Mouse (Mus musculus): ENCODE data around the gene Rln1.

Rln1 gene

GRCm38 (mm10) chr19:29296166-29296565 is 38.3 kb downstream of the Rln1 start:
- no peak for DNase-seq (ENCODE audit: low spot score in 2 of 2)

GRCm38 (mm10) chr19:29294756-29295155 is 39.7 kb downstream of the Rln1 start:
- no peak for DNase-seq (ENCODE audit: low spot score in 2 of 2)

GRCm38 (mm10) chr19:29292546-29292945 is 41.9 kb downstream of the Rln1 start:
- no peak for DNase-seq (ENCODE audit: low spot score in 2 of 2)

- no peak for DNase-seq (ENCODE audit: low spot score in 2 of 2)
Measured at GRCm38 (mm10) chr19:29291532-29291931, 42.9 kb downstream of the Rln1 start.

- no peak for DNase-seq (ENCODE audit: low spot score in 2 of 2)
Measured at GRCm38 (mm10) chr19:29287863-29288262, 46.6 kb downstream of the Rln1 start.

GRCm38 (mm10) chr19:29285451-29285869 is 49.0 kb downstream of the Rln1 start:
- DNase-seq (ENCODE audit: low spot score in 2 of 2), result peak in 1 of 2 experiments; percentile 49

Measured in left cerebral cortex, adult 9 months (tissue).